Mouse (Mus musculus): ENCODE results near the gene Fam98c. TPM values are rescaled to one million over a fixed set of nuclear protein-coding genes. Genes with fewer than 3 reads are reported as not detected.

The Fam98c gene
- total RNA-seq, 2 experiments from 2014 or later, result 13.7 to 15.4 TPM

DNA sequence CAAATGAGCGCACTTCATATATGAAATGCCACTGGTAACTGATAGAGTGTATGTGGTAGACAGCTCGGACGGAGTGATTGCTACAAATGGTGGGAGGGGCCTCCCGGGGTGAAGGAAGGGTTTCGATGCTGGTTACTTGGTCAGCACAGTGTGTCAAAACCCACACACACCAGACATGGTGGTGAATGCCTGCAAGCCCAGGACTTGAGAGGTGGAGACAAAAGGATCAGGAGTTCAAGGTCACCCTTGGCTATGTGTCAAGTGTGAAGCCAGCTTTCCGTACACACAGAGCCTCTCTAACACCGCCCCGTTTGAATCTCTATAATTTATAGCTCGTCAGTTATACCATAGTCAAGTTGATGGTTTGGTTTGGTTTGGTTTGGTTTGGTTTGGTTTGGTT lies 33.2 kb downstream of the Fam98c start:
- intact Hi-C loops (cut with DNase I), result no loop called here
- DNase-seq, result no peak

DNA sequence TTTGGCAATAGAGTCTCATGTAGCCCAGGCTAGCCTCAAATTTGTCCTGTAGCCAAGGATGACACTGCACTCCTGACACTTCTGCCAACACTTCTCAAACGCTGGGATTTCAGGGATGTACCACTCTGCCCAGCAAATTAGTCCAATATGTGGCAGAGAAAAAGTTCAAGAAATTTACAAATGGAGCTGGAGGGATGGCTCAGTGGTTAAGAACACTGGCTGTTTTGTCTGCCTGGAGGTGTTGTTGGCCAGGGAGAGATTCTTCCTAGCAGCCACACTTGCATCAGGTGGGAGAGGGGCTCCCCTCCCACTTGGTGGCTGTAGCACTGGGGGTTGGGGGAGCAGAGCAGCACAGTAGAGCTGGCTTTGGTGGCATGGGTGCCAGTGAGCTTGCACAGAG lies 36.5 kb downstream of the Fam98c start:
- intact Hi-C loops (cut with DNase I), result no loop called here
- DNase-seq, result no peak

DNA sequence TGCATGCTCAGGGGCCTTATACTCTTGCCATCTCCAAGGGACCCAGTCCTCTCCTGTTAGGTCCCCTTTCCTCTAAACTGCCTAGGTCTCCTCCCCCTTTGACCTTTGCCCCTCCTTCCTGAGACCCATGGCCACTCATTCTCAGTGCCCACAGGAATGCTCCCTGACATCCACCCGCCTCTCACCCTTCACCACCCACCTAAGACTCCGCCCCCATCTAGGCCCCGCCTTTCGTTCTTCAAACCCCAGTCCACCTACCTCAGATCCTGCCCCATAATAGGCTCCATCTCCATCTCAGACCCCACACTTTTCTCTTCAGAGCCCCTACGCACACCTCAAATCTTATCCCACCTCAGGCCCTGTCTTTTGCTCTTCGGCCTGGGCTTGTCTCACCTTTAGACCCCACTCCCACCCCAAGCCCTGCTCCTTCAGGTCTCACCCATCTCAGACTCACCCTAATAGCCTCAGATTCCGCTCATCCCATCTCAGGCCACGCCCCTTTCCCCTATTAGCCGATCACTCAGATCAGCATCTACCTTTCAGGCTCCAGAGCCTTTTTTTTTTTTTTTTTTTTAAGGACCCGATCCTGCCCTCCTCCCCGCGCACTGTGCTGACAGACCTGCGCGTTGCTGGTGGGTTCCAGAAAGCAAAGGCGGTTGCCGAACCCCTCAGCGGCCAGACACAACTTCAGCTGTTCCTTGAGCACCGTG lies 37.7 kb downstream of the Fam98c start:
- no peak for DNase-seq
- intact Hi-C loops (cut with DNase I), result no loop called here

DNA sequence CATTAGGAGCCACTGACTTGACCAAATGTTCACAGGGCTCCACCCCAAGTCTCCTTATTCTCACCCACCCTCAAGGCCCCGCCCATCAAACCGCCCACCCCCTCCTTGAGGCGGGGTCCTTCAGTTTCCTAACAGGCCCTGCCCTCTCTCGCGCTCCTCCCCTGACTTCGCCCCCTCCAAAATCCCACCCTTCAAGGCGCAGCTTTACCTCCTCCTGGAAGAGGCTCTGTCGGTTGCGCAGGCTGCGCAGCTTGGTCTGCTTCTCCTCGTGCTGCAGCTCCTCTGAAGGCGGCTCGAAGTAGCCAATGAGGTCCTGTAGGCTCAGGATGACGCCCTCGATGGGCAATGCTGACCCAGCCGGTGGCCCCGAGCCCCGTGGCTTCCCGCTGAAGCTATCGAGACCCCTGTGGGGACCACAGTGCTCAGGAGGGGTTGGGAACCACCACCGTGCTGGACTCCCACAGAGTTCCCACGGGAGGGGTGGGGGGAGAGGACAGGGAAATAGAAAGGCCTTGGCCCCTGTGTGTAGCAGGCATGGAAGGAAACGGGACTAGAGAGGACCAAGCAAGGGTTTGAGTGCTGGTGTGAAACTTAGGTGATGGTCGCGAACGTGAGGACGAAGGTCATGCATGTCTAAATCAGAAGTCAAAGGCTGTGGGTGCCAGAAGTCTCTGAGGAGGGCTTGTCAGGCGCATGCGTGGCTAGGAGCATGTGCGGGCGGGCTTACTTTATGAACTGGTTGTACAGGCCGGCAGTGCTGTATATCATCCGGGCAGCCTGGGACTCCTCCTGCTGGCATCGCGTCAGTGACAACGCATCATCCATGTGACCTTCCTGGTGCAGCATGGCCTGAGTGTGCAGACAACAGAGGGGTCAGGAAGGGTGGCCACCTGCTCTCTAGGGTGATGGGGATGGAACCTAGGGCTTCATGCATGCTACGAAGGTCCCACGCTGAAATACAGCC lies 46.8 kb downstream of the Fam98c start:
- DNase-seq, result peak; percentile 52 to 57
- intact Hi-C loops (cut with DNase I), result no loop called here

Other genes starting within 250 kb of the Fam98c start
- 100 to 1,000 TPM; 173 to 174 TPM for gene Actn4, start 193.9 kb downstream of the Fam98c start, total RNA-seq (2021)
- gene Eif3k, start 174.4 kb downstream of the Fam98c start, total RNA-seq (2021), result 100 to 1,000 TPM; 185 to 188 TPM
- gene Map4k1, start 174.2 kb downstream of the Fam98c start, total RNA-seq (2021), result 1 to 10 TPM; 2.0 to 2.2 TPM
- under 1 TPM in 1 of 2 experiments, not detected in 1; 0.07 TPM for gene Ryr1, start 31.1 kb downstream of the Fam98c start, total RNA-seq (2021)
- gene Rasgrp4, start 21.4 kb downstream of the Fam98c start, total RNA-seq (2021), result 1 to 10 TPM; 1.1 to 2.1 TPM
- under 1 TPM; 0.55 to 0.57 TPM for gene Ggn, start 14.0 kb upstream of the Fam98c start, total RNA-seq (2021)
- gene Spred3, start 14.2 kb upstream of the Fam98c start, total RNA-seq (2021), result 1 to 10 TPM; 1.9 to 2.2 TPM
- 100 to 1,000 TPM; 173 to 179 TPM for gene Psmd8, start 24.5 kb upstream of the Fam98c start, total RNA-seq (2021)
- gene Catsperg1, start 57.8 kb upstream of the Fam98c start, total RNA-seq (2021), result under 1 TPM; 0.45 to 0.67 TPM
- 1 to 10 TPM; 4.2 to 5.8 TPM for gene Kcnk6, start 76.3 kb upstream of the Fam98c start, total RNA-seq (2021)
- 10 to 100 TPM; 72.9 to 75.1 TPM for gene Yif1b, start 82.1 kb upstream of the Fam98c start, total RNA-seq (2021)
- gene 2200002D01Rik, start 92.2 kb upstream of the Fam98c start, total RNA-seq (2021), result 1 to 10 TPM; 2.6 to 3.5 TPM
- 10 to 100 TPM; 53.3 to 62.7 TPM for gene Spint2, start 125.7 kb upstream of the Fam98c start, total RNA-seq (2021)
- gene Ppp1r14a, start 133.1 kb upstream of the Fam98c start, total RNA-seq (2021), result 10 to 100 TPM; 21.2 to 27.8 TPM
- gene Dpf1, start 147.7 kb upstream of the Fam98c start, total RNA-seq (2021), result 1 to 10 TPM in 1 of 2 experiments, under 1 TPM in 1; 0.45 to 2.1 TPM